8 mouse cellular contexts compared by ENCODE assay signal in the genomic region with DNA sequence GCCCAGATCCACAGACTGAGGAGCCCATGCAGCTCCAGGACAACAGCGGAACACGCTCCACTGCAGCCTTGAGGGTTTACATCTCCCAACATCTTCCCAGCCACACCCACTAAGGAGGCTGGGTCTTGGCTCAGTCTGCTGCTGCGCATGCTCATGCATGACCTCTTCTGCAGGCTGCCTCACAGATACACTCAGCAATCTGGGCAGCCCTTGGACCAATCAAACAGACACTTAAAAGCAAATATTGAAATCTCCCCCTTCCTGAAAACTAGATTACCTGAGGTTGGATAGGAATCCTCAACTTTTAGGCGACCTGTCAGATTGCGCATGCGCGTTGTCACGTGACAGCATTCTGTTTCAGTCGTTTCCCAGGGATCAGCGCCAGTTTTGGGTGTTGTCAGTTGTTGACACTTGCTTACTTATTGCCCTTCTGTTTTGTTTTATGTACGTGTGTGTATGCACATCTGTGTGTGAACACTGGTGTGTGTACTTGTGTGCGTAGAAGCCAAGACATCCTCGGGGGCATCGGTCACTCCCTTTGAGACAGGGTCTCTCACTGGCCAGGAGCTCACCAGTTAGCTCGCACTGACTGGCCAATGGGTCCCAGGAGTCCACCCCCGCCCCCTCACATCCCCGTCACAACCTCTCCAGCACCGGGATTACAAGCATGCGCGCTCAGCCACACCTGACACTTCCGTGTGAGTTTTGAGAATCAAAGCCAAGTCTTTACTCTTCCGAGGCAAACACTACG. TPM values are rescaled to one million over a fixed set of nuclear protein-coding genes. Genes with fewer than 3 reads are reported as not detected.
DNase-seq lines count a peak whose midpoint lies in the region; ATAC-seq and TF ChIP-seq lines count a peak whose summit lies in the region.

No protein-coding gene starts in this region.

- intact Hi-C loops in gastrocnemius, adult 2 months (cut with DNase I), result no loop called here

- TF ChIP-seq POLR2A in olfactory bulb, adult 2 months (IDR thresholded peaks at IDR 0.05; ENCODE audit: insufficient read depth, low read depth, low read length), result no peak

- no peaks in the 10 kb centered on the region for H3K4me1 ChIP-seq in hindbrain, embryonic 15.5 days (replicated peaks)
- H3K4me1 ChIP-seq in lung, postnatal 0 days (ENCODE audit: insufficient read depth, low read depth, low read length), result no peaks in the 10 kb centered on the region
- H3K4me1 ChIP-seq in olfactory bulb, adult 2 months (ENCODE audit: control insufficient read depth, insufficient read depth, low read length), result no peaks in the 10 kb centered on the region

- H3K9me3 ChIP-seq in hindbrain, embryonic 15.5 days, result no peaks in the 10 kb centered on the region
- H3K9me3 ChIP-seq in lung, postnatal 0 days (ENCODE audit: low read length), result no peaks in the 10 kb centered on the region

- no peak for TF ChIP-seq EP300 in lung, postnatal 0 days (IDR thresholded peaks at IDR 0.05)

- peak overlapping the region; percentile 47 for H3K4me2 ChIP-seq in hindbrain, embryonic 15.5 days
- H3K4me2 ChIP-seq in lung, postnatal 0 days (replicated peaks; ENCODE audit: low read depth, low read length), result peak overlapping the region; percentile 23

- peak overlapping the region; percentile 87 for H3K27ac ChIP-seq in gastrocnemius, adult 2 months
- peak overlapping the region; percentile 21 for H3K27ac ChIP-seq in hindbrain, embryonic 15.5 days (replicated peaks)
- H3K27ac ChIP-seq in lung, postnatal 0 days (ENCODE audit: low read length), result no peak overlapping the region
- H3K27ac ChIP-seq in olfactory bulb, adult 2 months (ENCODE audit: insufficient read depth, low read depth, low read length), result no peak overlapping the region

- H3K36me3 ChIP-seq in hindbrain, embryonic 15.5 days, result peaks cover 8% of the 10 kb centered on the region
- no peaks in the 10 kb centered on the region for H3K36me3 ChIP-seq in lung, postnatal 0 days (ENCODE audit: insufficient read depth, low read length)

- no peak overlapping the region for H3K9ac ChIP-seq in hindbrain, embryonic 15.5 days
- H3K9ac ChIP-seq in lung, postnatal 0 days (replicated peaks; ENCODE audit: low read depth), result no peak overlapping the region

- no peak for TF ChIP-seq CTCF in gastrocnemius, adult 2 months (IDR thresholded peaks at IDR 0.05)
- no peak for TF ChIP-seq CTCF in lung, postnatal 0 days (IDR thresholded peaks at IDR 0.05)
- TF ChIP-seq CTCF in olfactory bulb, adult 2 months (IDR thresholded peaks at IDR 0.05; ENCODE audit: insufficient read depth, low read depth, low read length), result no peak

- H3K27me3 ChIP-seq in hindbrain, embryonic 15.5 days, result no peaks in the 10 kb centered on the region
- H3K27me3 ChIP-seq in lung, postnatal 0 days (replicated peaks; ENCODE audit: insufficient read depth, low read length), result no peaks in the 10 kb centered on the region

- peak; percentile 27 to 54 for DNase-seq in adrenal gland, adult 18-20 months (ENCODE audit: low spot score in 2 of 2)
- peak; percentile 77 for DNase-seq in gastrocnemius, adult 2 months
- DNase-seq in layer of hippocampus, postnatal 25 days (ENCODE audit: extremely low spot score in 1 of 2, low spot score in 1 of 2), result peak; percentile 53 to 58
- peak; percentile 84 for DNase-seq in lung, postnatal 0 days (ENCODE audit: low spot score)
- DNase-seq in urinary bladder, adult 2 months (ENCODE audit: low spot score), result peak; percentile 49

- peak overlapping the region; percentile 71 for H3K4me3 ChIP-seq in gastrocnemius, adult 2 months
- H3K4me3 ChIP-seq in hindbrain, embryonic 15.5 days, result peak overlapping the region; percentile 29
- no peak overlapping the region for H3K4me3 ChIP-seq in lung, postnatal 0 days (ENCODE audit: low read depth, low read length)
- peak overlapping the region; percentile 38 for H3K4me3 ChIP-seq in olfactory bulb, adult 2 months (ENCODE audit: insufficient read depth, low read depth, low read length)

- WGBS in hindbrain, embryonic 15.5 days, result 71% methylated on average over 23 of the region's 23 CpGs
- 57% methylated on average over 23 of the region's 23 CpGs for WGBS in lung, postnatal 0 days
- 66% methylated on average over 23 of the region's 23 CpGs for WGBS in olfactory bulb, adult 2 months

- peak; percentile 70 for ATAC-seq in common myeloid progenitor, adult 5-6 weeks (replicated peaks; ENCODE audit: low read depth, poor library complexity, severe bottlenecking)
- peak; percentile 54; the same call in 1 of the 2 replicates for ATAC-seq in hindbrain, embryonic 15.5 days (ENCODE audit: low FRiP score, low read depth)
- peak; percentile 82 for ATAC-seq in lung, postnatal 0 days

RNA-seq across cellular contexts. Expression of a gene that starts 8.9 kb away (rescaled TPM):
- total RNA-seq in adrenal gland, adult 18-20 months (2021), result 100 to 1,000 TPM; 106 to 107 TPM
- 19.6 and 33.4 TPM in 2 replicates for total RNA-seq in common myeloid progenitor, adult 5-6 weeks (2017)
- 100 to 1,000 TPM; 148 to 177 TPM for total RNA-seq in gastrocnemius, adult 2 months (2021)
- polyA plus RNA-seq in hindbrain, embryonic 15.5 days (2015; fragmentation: Nextera tagmentation; extraction: Ambion mirVana), result 95.1 and 105 TPM in 2 replicates
- total RNA-seq in layer of hippocampus, postnatal 25 days (2021), result 100 to 1,000 TPM; 304 to 308 TPM
- polyA plus RNA-seq in lung, postnatal 0 days (2015; fragmentation: Nextera tagmentation; extraction: Ambion mirVana), result 39.1 and 45.1 TPM in 2 replicates
- not detected in 2 replicates for polyA plus RNA-seq in olfactory bulb, adult 2 months (2012; ENCODE audit: insufficient read depth, insufficient read length, low replicate concordance, missing spikeins)
- polyA plus RNA-seq in urinary bladder, adult 2 months (2012; rRNA removed), result 95.0 and 113 TPM in 2 replicates

RNA-seq across cellular contexts. Expression of a gene that starts 30.4 kb away (rescaled TPM):
- 1 to 10 TPM; 1.2 to 1.3 TPM for total RNA-seq in adrenal gland, adult 18-20 months (2021)
- total RNA-seq in common myeloid progenitor, adult 5-6 weeks (2017), result 11.5 and 24.3 TPM in 2 replicates
- total RNA-seq in gastrocnemius, adult 2 months (2021), result not detected
- polyA plus RNA-seq in hindbrain, embryonic 15.5 days (2015; fragmentation: Nextera tagmentation; extraction: Ambion mirVana), result 14.6 and 15.4 TPM in 2 replicates
- total RNA-seq in layer of hippocampus, postnatal 25 days (2021), result 1 to 10 TPM; 1.5 to 5.5 TPM
- 6.1 and 6.3 TPM in 2 replicates for polyA plus RNA-seq in lung, postnatal 0 days (2015; fragmentation: Nextera tagmentation; extraction: Ambion mirVana)
- not detected in 2 replicates for polyA plus RNA-seq in olfactory bulb, adult 2 months (2012; ENCODE audit: insufficient read depth, insufficient read length, low replicate concordance, missing spikeins)
- 0.66 and 0.77 TPM in 2 replicates for polyA plus RNA-seq in urinary bladder, adult 2 months (2012; rRNA removed)

RNA-seq across cellular contexts. Expression of a gene that starts 30.4 kb away (rescaled TPM):
- total RNA-seq in adrenal gland, adult 18-20 months (2021), result 10 to 100 TPM; 17.7 to 30.8 TPM
- 3.5 and 4.3 TPM in 2 replicates for total RNA-seq in common myeloid progenitor, adult 5-6 weeks (2017)
- total RNA-seq in gastrocnemius, adult 2 months (2021), result 10 to 100 TPM; 30.7 to 36.6 TPM
- 56.1 and 57.1 TPM in 2 replicates for polyA plus RNA-seq in hindbrain, embryonic 15.5 days (2015; fragmentation: Nextera tagmentation; extraction: Ambion mirVana)
- 10 to 100 TPM; 53.6 to 55.9 TPM for total RNA-seq in layer of hippocampus, postnatal 25 days (2021)
- 11.9 and 12.9 TPM in 2 replicates for polyA plus RNA-seq in lung, postnatal 0 days (2015; fragmentation: Nextera tagmentation; extraction: Ambion mirVana)
- not detected in 2 replicates for polyA plus RNA-seq in olfactory bulb, adult 2 months (2012; ENCODE audit: insufficient read depth, insufficient read length, low replicate concordance, missing spikeins)
- polyA plus RNA-seq in urinary bladder, adult 2 months (2012; rRNA removed), result 15.8 and 20.8 TPM in 2 replicates

RNA-seq across cellular contexts. Expression of a gene that starts 41.1 kb away (rescaled TPM):
- 100 to 1,000 TPM; 130 to 134 TPM for total RNA-seq in adrenal gland, adult 18-20 months (2021)
- 212 and 226 TPM in 2 replicates for total RNA-seq in common myeloid progenitor, adult 5-6 weeks (2017)
- total RNA-seq in gastrocnemius, adult 2 months (2021), result 10 to 100 TPM; 42.1 to 51.6 TPM
- 242 and 250 TPM in 2 replicates for polyA plus RNA-seq in hindbrain, embryonic 15.5 days (2015; fragmentation: Nextera tagmentation; extraction: Ambion mirVana)
- 10 to 100 TPM; 82.2 to 91.7 TPM for total RNA-seq in layer of hippocampus, postnatal 25 days (2021)
- polyA plus RNA-seq in lung, postnatal 0 days (2015; fragmentation: Nextera tagmentation; extraction: Ambion mirVana), result 187 and 207 TPM in 2 replicates
- polyA plus RNA-seq in olfactory bulb, adult 2 months (2012; ENCODE audit: insufficient read depth, insufficient read length, low replicate concordance, missing spikeins), result not detected in 2 replicates
- 106 and 121 TPM in 2 replicates for polyA plus RNA-seq in urinary bladder, adult 2 months (2012; rRNA removed)

RNA-seq across cellular contexts. Expression of a gene that starts 48.8 kb away (rescaled TPM):
- under 1 TPM in 1 of 2 experiments, not detected in 1; 0.19 TPM for total RNA-seq in adrenal gland, adult 18-20 months (2021)
- not detected in 2 replicates for total RNA-seq in common myeloid progenitor, adult 5-6 weeks (2017)
- under 1 TPM; 0.33 to 0.54 TPM for total RNA-seq in gastrocnemius, adult 2 months (2021)
- 0.36 and 0.58 TPM in 2 replicates for polyA plus RNA-seq in hindbrain, embryonic 15.5 days (2015; fragmentation: Nextera tagmentation; extraction: Ambion mirVana)
- total RNA-seq in layer of hippocampus, postnatal 25 days (2021), result under 1 TPM; 0.52 to 0.98 TPM
- polyA plus RNA-seq in lung, postnatal 0 days (2015; fragmentation: Nextera tagmentation; extraction: Ambion mirVana), result 0.06 TPM in 1 of 2 replicates, not detected in the other
- not detected in 2 replicates for polyA plus RNA-seq in olfactory bulb, adult 2 months (2012; ENCODE audit: insufficient read depth, insufficient read length, low replicate concordance, missing spikeins)
- polyA plus RNA-seq in urinary bladder, adult 2 months (2012; rRNA removed), result 4.7 and 5.0 TPM in 2 replicates

Comparison
In these comparisons a context has a peak if more than half of its experiments do, and no peak if none do; other contexts are left out.
1. H3K27ac ChIP-seq: peak in gastrocnemius, adult 2 months (single experiment) and hindbrain, embryonic 15.5 days (single experiment); none in lung, postnatal 0 days (single experiment) and olfactory bulb, adult 2 months (single experiment).
2. Peak in every context shown above with its lines, with median percentiles within 50 percentile points of each other: DNase-seq and ATAC-seq.